Mouse (Mus musculus) ovary, postnatal 36 days (tissue): ENCODE measurements around the gene Olfr1153.

Source experiments
- DNase-seq: peaks from one replicate; pipeline ENCODE4 v3.0.0; 2022; ENCODE audit warnings: low spot score, mixed read lengths

Olfr1153 gene

GRCm38 (mm10) chr2:87894662-87895061 is at the start of gene Olfr1153:
Gene Olfr1153 (plus strand): TSS chr2:87894962.
- DNase-seq = no peak

- DNase-seq = no peak
Measured at GRCm38 (mm10) chr2:87855562-87855961, 39.2 kb upstream of the Olfr1153 start, which contains the start of gene Olfr1151. Gene Olfr1151 (plus strand): TSS chr2:87855862.

- no peak for DNase-seq
Measured at GRCm38 (mm10) chr2:87866192-87866591, 28.6 kb upstream of the Olfr1153 start, which contains the start of gene Olfr1152. Gene Olfr1152 (plus strand): TSS chr2:87866492.

GRCm38 (mm10) chr2:87905066-87905465 is 10.3 kb downstream of the Olfr1153 start, which contains the start of gene Olfr1154:
Gene Olfr1154 (minus strand): TSS chr2:87905166.
- DNase-seq = no peak

GRCm38 (mm10) chr2:87945037-87945436 is 50.3 kb downstream of the Olfr1153 start, which contains the start of gene Olfr1155:
Gene Olfr1155 (minus strand): TSS chr2:87945137.
- no peak for DNase-seq
